Mouse (Mus musculus) liver, embryonic 15.5 days (tissue): ENCODE measurements around the gene Eqtn. TPM values are rescaled to one million over a fixed set of nuclear protein-coding genes. Genes with fewer than 3 reads are reported as not detected.

Source experiments
- ATAC-seq: fragments of 200-750 bp; cut with Nextera tagmentation; 2 replicates; pipeline ENCODE4 v1.8.0; 2017; ENCODE audit warnings: moderate number of reproducible peaks, mild to moderate bottlenecking, moderate library complexity; ENCODE audit not compliant: insufficient read depth
- H3K27ac ChIP-seq: fragments of 300-500 bp; sonication (generic); replicated peaks from 2 replicates; pipeline ENCODE4 v1.5.1; 2015; ENCODE audit warnings: mild to moderate bottlenecking, inconsistent platforms
- H3K27me3 ChIP-seq: fragments of 300-500 bp; sonication (generic); 2 replicates; pipeline ENCODE4 v1.6.1; 2015; ENCODE audit warnings: mild to moderate bottlenecking, inconsistent platforms
- H3K36me3 ChIP-seq: fragments of 300-500 bp; sonication (generic); replicated peaks from 2 replicates; pipeline ENCODE4 v1.6.1; 2015; ENCODE audit warnings: moderate library complexity, mild to moderate bottlenecking, inconsistent platforms
- H3K4me1 ChIP-seq: fragments of 300-500 bp; sonication (generic); replicated peaks from 2 replicates; pipeline ENCODE4 v1.6.1; 2015; ENCODE audit warnings: inconsistent platforms
- H3K4me2 ChIP-seq: fragments of 300-500 bp; sonication (generic); 2 replicates; pipeline ENCODE4 v1.6.1; 2015; ENCODE audit warnings: moderate library complexity, mild to moderate bottlenecking, inconsistent platforms
- H3K4me3 ChIP-seq: fragments of 300-500 bp; sonication (generic); replicated peaks from 2 replicates; pipeline ENCODE4 v1.5.1; 2015; ENCODE audit warnings: mild to moderate bottlenecking, inconsistent platforms
- H3K9ac ChIP-seq: fragments of 300-500 bp; sonication (generic); 2 replicates; pipeline ENCODE4 v1.6.1; 2015; ENCODE audit warnings: moderate library complexity, mild to moderate bottlenecking, inconsistent platforms
- H3K9me3 ChIP-seq: fragments of 300-500 bp; sonication (generic); replicated peaks from 2 replicates; pipeline ENCODE4 v1.6.1; 2016; ENCODE audit warnings: inconsistent platforms
- WGBS: fragments of 180-500 bp; shearing (Covaris S2); methylation state at CpG from one replicate; pipeline ENCODE4 v1.1.7; 2015; ENCODE audit warnings: mixed read lengths; ENCODE audit not compliant: insufficient replicate concordance; 5-methylcytosine and 5-hydroxymethylcytosine counted together
- polyA plus RNA-seq: library from polyadenylated mRNA; unstranded; fragments of >200 nt; fragmentation: Nextera tagmentation; extraction: Ambion mirVana; gene quantifications from 2 replicates; pipeline ENCODE4 v1.2.1, GENCODE M21; 2015

Gene Eqtn
- not detected in 2 replicates for polyA plus RNA-seq

DNA sequence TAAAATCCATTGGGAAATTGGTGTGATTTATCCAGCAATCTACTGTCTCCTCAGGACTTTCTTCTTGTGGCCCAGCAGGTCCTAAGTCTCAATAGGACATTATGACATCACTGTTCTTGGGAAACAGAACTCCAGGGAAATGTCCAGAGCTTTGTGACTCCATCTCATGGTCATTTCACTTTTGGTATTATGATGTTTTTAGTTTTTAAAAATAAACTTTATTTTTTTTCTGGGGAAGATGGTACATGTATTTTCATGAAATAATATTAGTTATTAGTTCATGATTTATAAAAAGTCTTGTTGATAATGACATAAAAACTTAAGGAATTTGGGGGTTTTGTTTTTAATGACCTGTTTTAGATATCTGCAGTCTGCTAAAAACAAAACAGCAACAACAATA is at the start of gene Eqtn:
Gene Eqtn, minus strand, starts transcription at position 101 of the 400 bp plus-strand sequence.
- Histone ChIP-seq H3K36me3 (no peaks in the 10 kb centered on the region), H3K9me3 (no peaks in the 10 kb centered on the region), H3K9ac (no peak within 1 kb of the TSS), H3K4me2 (no peak within 1 kb of the TSS), H3K4me1 (no peaks in the 10 kb centered on the region), H3K27me3 (no peaks in the 10 kb centered on the region), H3K4me3 (no peak within 1 kb of the TSS), H3K27ac (no peak within 1 kb of the TSS)
- ATAC-seq = no peak

DNA sequence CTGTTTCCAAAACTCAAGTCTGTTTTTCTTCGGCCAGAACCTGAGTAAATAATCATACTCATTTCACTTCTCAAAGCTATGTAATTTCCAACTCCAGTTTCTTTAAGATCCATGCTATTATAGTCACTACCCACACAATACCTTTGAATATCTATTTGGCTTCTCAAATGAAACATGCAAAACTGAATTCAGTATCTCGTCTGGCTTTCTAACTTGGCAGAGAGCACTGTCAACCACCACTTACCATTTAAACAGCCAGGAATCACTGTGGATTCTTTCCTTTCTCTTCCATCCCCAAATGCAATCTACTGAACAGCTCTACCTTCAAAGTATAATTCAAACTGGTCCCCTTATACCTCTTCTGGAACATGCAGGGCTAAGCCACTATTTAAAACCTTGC is 44.7 kb upstream of the Eqtn start:
- Histone ChIP-seq H3K27ac (no peak overlapping the region), H3K27me3 (no peaks in the 10 kb centered on the region), H3K4me3 (no peak overlapping the region), H3K9me3 (no peaks in the 10 kb centered on the region), H3K4me1 (peaks cover 13% of the 10 kb centered on the region), H3K4me2 (no peak overlapping the region), H3K36me3 (peaks cover 42% of the 10 kb centered on the region), H3K9ac (no peak overlapping the region)
- ATAC-seq = no peak
- whole genome bisulfite sequencing = 74% methylated on average over 2 of the region's 2 CpGs

DNA sequence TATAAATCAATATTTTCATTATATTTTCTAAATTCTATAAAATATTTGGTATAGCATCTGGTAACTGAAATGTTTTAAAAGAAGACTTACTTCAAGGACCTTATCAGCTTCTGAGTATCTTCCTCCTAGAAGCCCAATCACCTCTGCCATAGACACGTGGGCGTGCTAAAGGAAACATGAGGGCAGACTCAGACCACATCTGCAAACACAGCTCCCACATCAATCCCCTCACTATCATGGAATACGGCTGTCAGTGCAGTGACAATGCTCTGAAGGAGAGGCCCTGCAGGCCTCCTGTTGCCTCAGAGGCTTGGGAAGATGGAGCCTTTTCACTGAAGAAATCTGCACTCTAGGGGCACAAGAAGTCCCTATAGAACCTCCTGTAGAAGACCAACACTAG is 24.1 kb upstream of the Eqtn start:
- H3K36me3 ChIP-seq = peaks cover 52% of the 10 kb centered on the region

DNA sequence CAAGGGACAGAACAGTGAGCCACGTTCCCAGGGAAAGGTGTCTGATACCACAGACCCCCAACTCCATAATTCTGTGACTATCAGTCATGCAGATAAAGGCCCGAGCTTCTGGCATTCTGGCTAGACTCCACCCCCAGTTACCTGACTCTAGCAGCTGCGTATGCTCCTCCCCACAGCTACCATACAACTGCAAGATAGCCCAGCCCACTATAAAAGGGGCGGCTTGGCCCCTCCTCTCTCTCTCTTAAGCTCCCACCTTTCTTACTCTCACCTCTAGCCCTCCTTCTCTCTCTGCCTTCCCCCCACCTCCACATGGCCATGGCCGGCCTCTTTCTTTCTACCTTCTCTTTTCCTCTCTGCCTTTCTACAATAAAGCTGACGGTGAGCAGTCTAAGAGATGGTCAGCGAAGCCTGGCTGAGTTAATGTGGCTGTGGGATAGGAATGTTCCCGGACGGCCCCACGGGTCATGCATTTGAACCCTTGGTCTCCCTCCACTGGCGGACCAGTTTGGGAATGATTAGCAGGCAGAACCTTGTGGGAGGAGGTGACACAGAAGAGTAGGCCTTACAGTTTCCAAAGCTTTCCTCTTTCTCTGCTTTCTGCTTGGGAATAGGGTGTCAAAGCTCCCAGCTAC is 12.7 kb upstream of the Eqtn start:
- Histone ChIP-seq H3K9ac (no peak overlapping the region), H3K27ac (no peak overlapping the region), H3K36me3 (peaks cover 35% of the 10 kb centered on the region), H3K4me1 (no peaks in the 10 kb centered on the region), H3K4me3 (no peak overlapping the region), H3K27me3 (no peaks in the 10 kb centered on the region), H3K4me2 (no peak overlapping the region), H3K9me3 (no peaks in the 10 kb centered on the region)
- 67% methylated on average over 11 of the region's 11 CpGs for WGBS
- no peak for ATAC-seq

More for the DNA sequence above, 24.1 kb upstream of the Eqtn start:
- Histone ChIP-seq H3K27ac (no peak overlapping the region), H3K4me3 (no peak overlapping the region), H3K27me3 (no peaks in the 10 kb centered on the region), H3K4me1 (no peaks in the 10 kb centered on the region), H3K4me2 (no peak overlapping the region), H3K9ac (no peak overlapping the region), H3K9me3 (no peaks in the 10 kb centered on the region)
- ATAC-seq = no peak
- WGBS = 46% methylated on average over 3 of the region's 3 CpGs

DNA sequence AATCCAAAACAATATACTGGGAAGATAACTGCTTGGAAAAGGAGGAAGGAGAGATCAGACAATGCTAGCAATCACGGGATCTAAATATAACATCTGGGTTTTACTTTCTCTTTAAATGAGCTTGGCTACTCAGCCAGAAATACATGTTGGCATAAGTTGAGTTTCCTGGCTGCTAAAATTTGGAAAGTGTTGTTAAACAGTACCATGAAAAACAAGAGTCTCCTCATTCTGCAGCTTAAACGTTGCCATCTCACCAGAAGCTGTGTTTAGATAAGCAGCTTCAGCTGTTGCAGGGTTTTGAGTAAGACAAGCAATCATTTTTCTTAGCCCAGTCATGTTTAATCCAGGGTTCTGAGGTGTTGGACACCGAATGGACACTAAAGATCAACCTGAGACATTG is 26.9 kb downstream of the Eqtn start:
- ATAC-seq = no peak
- WGBS = 28% methylated on average over 3 of the region's 3 CpGs

DNA sequence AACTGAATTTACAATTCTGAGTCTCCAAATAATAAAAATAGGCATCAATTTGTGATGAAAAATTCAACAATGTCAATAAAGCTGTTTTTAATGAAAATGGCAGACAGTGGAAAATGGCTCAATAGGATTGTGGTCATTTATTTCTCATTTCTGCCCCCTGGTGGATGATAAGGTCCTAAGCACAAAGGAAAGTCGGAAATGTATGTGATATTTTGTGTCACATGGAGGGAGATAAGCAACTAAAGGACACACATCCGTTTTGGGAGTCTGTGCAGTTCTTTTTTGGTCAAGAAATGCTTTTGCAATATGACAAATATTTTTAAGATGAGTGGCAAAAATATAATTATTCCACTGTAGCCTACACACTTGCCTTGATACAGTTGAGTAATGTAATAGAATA is 27.9 kb downstream of the Eqtn start:
- no peak for ATAC-seq
- WGBS = 8% methylated on average over 2 of the region's 2 CpGs

More for the DNA sequence above, 26.9 kb downstream of the Eqtn start:
- no peak overlapping the region for H3K4me3 ChIP-seq
- H3K27ac ChIP-seq = no peak overlapping the region
- H3K9ac ChIP-seq = no peak overlapping the region
- H3K36me3 ChIP-seq = no peaks in the 10 kb centered on the region
- no peak overlapping the region for H3K4me2 ChIP-seq
- no peaks in the 10 kb centered on the region for H3K9me3 ChIP-seq
- no peaks in the 10 kb centered on the region for H3K4me1 ChIP-seq
- no peaks in the 10 kb centered on the region for H3K27me3 ChIP-seq

More for the DNA sequence above, 27.9 kb downstream of the Eqtn start:
- Histone ChIP-seq H3K4me3 (no peak overlapping the region), H3K36me3 (no peaks in the 10 kb centered on the region), H3K9ac (no peak overlapping the region), H3K27me3 (no peaks in the 10 kb centered on the region), H3K27ac (no peak overlapping the region), H3K9me3 (no peaks in the 10 kb centered on the region), H3K4me2 (no peak overlapping the region), H3K4me1 (no peaks in the 10 kb centered on the region)

Other genes starting within 250 kb of the Eqtn start
- 4.0 and 4.8 TPM in 2 replicates for gene Tek, start 189.6 kb downstream of the Eqtn start, polyA plus RNA-seq
- 6.4 and 8.7 TPM in 2 replicates for gene Mysm1, start 50.3 kb upstream of the Eqtn start, polyA plus RNA-seq
- gene Jun, start 123.4 kb upstream of the Eqtn start, polyA plus RNA-seq = 5.9 and 7.6 TPM in 2 replicates